9 mouse cellular contexts compared by ENCODE assay signal in the genomic region with DNA sequence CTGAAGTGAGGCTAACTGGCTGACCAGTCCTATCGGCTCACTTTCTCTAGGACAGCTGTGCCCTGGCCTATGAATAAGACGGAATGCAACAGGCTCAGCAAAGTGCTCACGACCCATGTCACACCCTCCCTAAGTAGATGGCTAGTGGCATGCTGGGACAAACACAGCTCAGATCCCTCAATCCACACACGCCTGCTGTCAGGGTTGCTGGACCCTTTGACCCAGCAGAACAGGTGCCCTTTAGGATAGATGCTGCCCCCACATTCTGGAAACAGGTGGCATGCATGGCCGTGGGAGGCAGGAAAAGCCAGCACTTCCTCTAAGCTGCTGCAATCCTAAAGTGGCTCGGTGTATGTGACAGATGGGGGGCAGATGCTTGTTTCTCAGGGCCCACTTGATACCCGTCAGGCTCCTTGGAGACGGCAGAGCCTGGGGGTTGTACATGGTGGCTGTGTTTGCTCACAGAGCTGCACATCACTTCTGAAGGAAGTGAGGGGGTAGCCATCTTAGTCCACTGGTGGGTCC. TPM values are rescaled to one million over a fixed set of nuclear protein-coding genes. Genes with fewer than 3 reads are reported as not detected.
DNase-seq lines count a peak whose midpoint lies in the region; ATAC-seq and TF ChIP-seq lines count a peak whose summit lies in the region.
"Had no signal": no experiment of that assay in that cellular context is flagged by ENCODE, and none has a peak within 500 bp of the region (broad histone marks: within the 10 kb centered on the region; RNA-seq: fewer than 3 reads in every experiment).

No protein-coding gene starts in this region.

- ATAC-seq in midbrain, embryonic 11.5 days (ENCODE audit: low FRiP score), result peak; percentile 23; the same call in 1 of the 2 replicates
- ATAC-seq in midbrain, embryonic 14.5 days (ENCODE audit: low FRiP score, low TSS enrichment), result no peak

- WGBS in midbrain, embryonic 11.5 days, result 71% methylated on average over 8 of the region's 8 CpGs
- 75% methylated on average over 8 of the region's 8 CpGs for WGBS in midbrain, embryonic 14.5 days

- no peak for TF ChIP-seq CTCF in layer of hippocampus, adult 2 months (conservative IDR thresholded peaks at IDR 0.05)

- no peak for DNase-seq in midbrain, embryonic 11.5 days (ENCODE audit: low spot score, missing footprints)
- DNase-seq in midbrain, embryonic 14.5 days, result no peak
- DNase-seq in layer of hippocampus, adult 2 months (ENCODE audit: low spot score in 2 of 2), result peak; percentile 75 to 86
- peak; percentile 60 to 66 for DNase-seq in left cerebral cortex, postnatal 36 days (ENCODE audit: low spot score in 2 of 2)
- DNase-seq in lung, adult 18-20 months, result no peak
- no peak for DNase-seq in thymus, postnatal 14 days
- no peak for DNase-seq in Muller cell, postnatal 12 days (ENCODE audit: inconsistent ontology term)

- H3K4me2 ChIP-seq in midbrain, embryonic 11.5 days, result no peak overlapping the region
- H3K4me2 ChIP-seq in midbrain, embryonic 14.5 days (ENCODE audit: low read length), result no peak overlapping the region
- H3K4me2 ChIP-seq: lung, embryonic 14.5 days had no signal

- H3K9me3 ChIP-seq in midbrain, embryonic 11.5 days (ENCODE audit: control insufficient read depth, low read length), result no peaks in the 10 kb centered on the region
- no peaks in the 10 kb centered on the region for H3K9me3 ChIP-seq in midbrain, embryonic 14.5 days (ENCODE audit: control insufficient read depth, low read length)
- H3K9me3 ChIP-seq: hindbrain, embryonic 10.5 days had no signal

- intact Hi-C loops in left cerebral cortex, postnatal 36 days (cut with DNase I), result loop anchor here (1.0 to 5.0 kb wide), 2 partner anchors 25 to 97 kb away; partner anchors contain the start of gene Mapkbp1

- H3K27me3 ChIP-seq in midbrain, embryonic 11.5 days (ENCODE audit: control insufficient read depth, insufficient read depth, low read length), result no peaks in the 10 kb centered on the region
- H3K27me3 ChIP-seq in midbrain, embryonic 14.5 days (ENCODE audit: control insufficient read depth, insufficient read depth, low read length), result no peaks in the 10 kb centered on the region

- no peak overlapping the region for H3K9ac ChIP-seq in midbrain, embryonic 11.5 days (ENCODE audit: low read length)
- no peak overlapping the region for H3K9ac ChIP-seq in midbrain, embryonic 14.5 days (replicated peaks; ENCODE audit: low read length)
- H3K9ac ChIP-seq: lung, embryonic 14.5 days had no signal

- H3K36me3 ChIP-seq in midbrain, embryonic 11.5 days (ENCODE audit: control insufficient read depth, insufficient read depth, low read length), result no peaks in the 10 kb centered on the region
- no peaks in the 10 kb centered on the region for H3K36me3 ChIP-seq in midbrain, embryonic 14.5 days (ENCODE audit: control insufficient read depth, insufficient read depth, low read length)
- H3K36me3 ChIP-seq: hindbrain, embryonic 10.5 days had no signal

- no peak overlapping the region for H3K27ac ChIP-seq in midbrain, embryonic 11.5 days (ENCODE audit: low read depth, low read length)
- H3K27ac ChIP-seq in midbrain, embryonic 14.5 days (replicated peaks; ENCODE audit: low read depth, low read length), result no peak overlapping the region
- peak overlapping the region; percentile 78 for H3K27ac ChIP-seq in layer of hippocampus, adult 2 months

- H3K4me3 ChIP-seq in midbrain, embryonic 11.5 days (ENCODE audit: low read depth, low read length), result no peak overlapping the region
- no peak overlapping the region for H3K4me3 ChIP-seq in midbrain, embryonic 14.5 days (replicated peaks; ENCODE audit: low read depth, low read length)
- no peak overlapping the region for H3K4me3 ChIP-seq in layer of hippocampus, adult 2 months

- no peaks in the 10 kb centered on the region for H3K4me1 ChIP-seq in midbrain, embryonic 11.5 days (ENCODE audit: control insufficient read depth, insufficient read depth, low read length)
- H3K4me1 ChIP-seq in midbrain, embryonic 14.5 days (ENCODE audit: control insufficient read depth, insufficient read depth, low read length), result 0 out of 2 replicates have a peak, but pooled peaks cover 2% of the 10 kb centered on the region

RNA-seq across cellular contexts. Expression of gene Pla2g4b, which starts 36.3 kb away (rescaled TPM):
- polyA plus RNA-seq in midbrain, embryonic 11.5 days (2014; fragmentation: Nextera tagmentation; extraction: Ambion mirVana), result 1.5 and 2.3 TPM in 2 replicates
- polyA plus RNA-seq in midbrain, embryonic 14.5 days (2014; fragmentation: Nextera tagmentation; extraction: Ambion mirVana), result 2.6 and 4.0 TPM in 2 replicates
- 1 to 10 TPM; 3.8 to 6.4 TPM for total RNA-seq in layer of hippocampus, adult 2 months (2021)
- 1 to 10 TPM; 1.4 to 3.7 TPM for total RNA-seq in left cerebral cortex, postnatal 36 days (2021)

RNA-seq across cellular contexts. Expression of gene Gm28042, which starts 42.2 kb away (rescaled TPM):
- 3.6 and 3.9 TPM in 2 replicates for polyA plus RNA-seq in midbrain, embryonic 11.5 days (2014; fragmentation: Nextera tagmentation; extraction: Ambion mirVana)
- 4.0 and 5.2 TPM in 2 replicates for polyA plus RNA-seq in midbrain, embryonic 14.5 days (2014; fragmentation: Nextera tagmentation; extraction: Ambion mirVana)
- total RNA-seq in layer of hippocampus, adult 2 months (2021), result 1 to 10 TPM; 1.1 to 2.4 TPM
- under 1 TPM in 1 of 2 experiments, not detected in 1; 0.84 TPM for total RNA-seq in left cerebral cortex, postnatal 36 days (2021)

RNA-seq across cellular contexts. Expression of gene Jmjd7, which starts 42.2 kb away (rescaled TPM):
- 18.8 and 19.1 TPM in 2 replicates for polyA plus RNA-seq in midbrain, embryonic 11.5 days (2014; fragmentation: Nextera tagmentation; extraction: Ambion mirVana)
- polyA plus RNA-seq in midbrain, embryonic 14.5 days (2014; fragmentation: Nextera tagmentation; extraction: Ambion mirVana), result 16.7 and 18.7 TPM in 2 replicates
- 1 to 10 TPM; 5.5 to 6.6 TPM for total RNA-seq in layer of hippocampus, adult 2 months (2021)
- total RNA-seq in left cerebral cortex, postnatal 36 days (2021), result 1 to 10 TPM; 3.4 to 4.8 TPM

Comparison
In these comparisons a context has a peak if more than half of its experiments do, and no peak if none do; other contexts are left out.
1. DNase-seq: peak in layer of hippocampus, adult 2 months (2 of 2) and left cerebral cortex, postnatal 36 days (2 of 2); none in midbrain, embryonic 11.5 days (single experiment), midbrain, embryonic 14.5 days (single experiment), lung, adult 18-20 months (0 of 2), thymus, postnatal 14 days (single experiment) and Muller cell, postnatal 12 days (single experiment).